Mouse (Mus musculus) cerebellum, adult 11 months (tissue): ENCODE data around the gene Vav1.
A peak's percentile ranks its signal among the peaks of the same experiment; 100 is the strongest.
"Not testable (repeated sequence)": the region's sequence is repeated elsewhere in the genome, so short reads cannot be mapped to it uniquely, and the experiment has no call there.

ENCODE experiments used
- DNase-seq: peaks from one replicate; pipeline ENCODE4 v3.0.0; 2022

Gene Vav1

DNA sequence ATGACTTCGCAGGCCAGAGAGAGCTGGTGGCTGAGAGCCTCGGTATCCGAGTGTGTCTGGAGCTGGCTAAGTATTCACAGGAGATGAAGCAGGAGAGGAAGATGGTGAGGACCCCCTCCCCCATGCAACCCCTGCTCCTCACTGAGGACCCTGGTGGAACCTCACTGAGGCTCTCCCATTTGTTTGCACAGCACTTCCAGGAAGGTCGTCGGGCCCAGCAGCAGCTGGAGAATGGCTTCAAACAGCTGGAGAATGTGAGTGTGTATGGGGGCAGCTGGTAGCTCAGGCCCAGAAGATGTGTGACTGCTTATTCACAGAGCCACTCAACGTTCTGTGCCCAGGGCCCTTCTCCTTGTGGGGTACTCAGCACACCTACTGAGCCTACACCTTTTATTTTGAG, 25.6 kb upstream of the Vav1 start:
- DNase-seq, result no peak

DNA sequence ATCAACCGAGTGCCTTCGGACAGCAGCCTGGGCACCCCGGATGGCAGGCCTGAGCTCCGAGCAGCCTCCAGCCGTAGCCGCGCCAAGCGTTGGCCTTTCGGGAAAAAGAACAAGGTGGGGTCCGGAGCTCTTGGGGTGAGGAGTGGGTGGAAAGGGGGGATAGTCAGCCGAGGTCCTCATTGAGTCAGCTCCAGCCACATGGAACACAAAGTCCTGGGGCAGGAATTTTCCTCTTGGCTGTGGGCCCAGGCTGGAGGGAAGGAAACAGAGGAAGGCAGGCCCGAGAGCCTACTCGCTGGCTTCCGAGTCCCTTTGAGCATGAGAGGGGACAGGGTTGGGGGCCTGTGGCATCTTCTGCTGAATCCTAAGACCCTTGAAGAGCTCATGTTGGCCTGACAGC, 23.5 kb upstream of the Vav1 start:
- DNase-seq, result no peak

DNA sequence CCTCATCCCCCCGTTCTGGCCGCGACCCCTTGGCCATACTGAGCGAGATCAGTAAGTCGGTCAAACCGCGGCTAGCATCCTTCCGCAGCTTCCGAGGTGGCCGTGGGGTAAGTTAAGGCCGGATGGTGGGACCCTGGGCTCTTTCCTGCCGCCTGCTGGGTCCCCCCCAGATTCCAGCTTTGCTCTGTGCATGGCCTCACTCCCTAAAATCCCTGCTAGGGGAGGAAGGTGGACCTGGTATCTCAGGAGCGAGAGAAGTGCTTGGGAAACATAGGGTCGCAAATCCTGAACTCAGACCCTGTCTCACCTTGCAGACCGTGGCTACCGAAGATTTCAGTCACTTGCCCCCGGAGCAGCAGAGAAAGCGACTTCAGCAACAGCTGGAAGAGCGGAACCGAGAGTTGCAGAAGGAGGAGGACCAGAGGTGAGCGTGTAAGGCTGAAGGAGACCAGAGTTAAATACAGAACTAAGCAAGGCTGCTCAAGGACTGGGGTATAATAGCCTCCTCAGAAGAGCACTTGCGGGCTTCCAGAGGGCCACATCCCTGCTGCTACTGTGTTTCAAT, 21.9 kb upstream of the Vav1 start:
- no peak for DNase-seq

DNA sequence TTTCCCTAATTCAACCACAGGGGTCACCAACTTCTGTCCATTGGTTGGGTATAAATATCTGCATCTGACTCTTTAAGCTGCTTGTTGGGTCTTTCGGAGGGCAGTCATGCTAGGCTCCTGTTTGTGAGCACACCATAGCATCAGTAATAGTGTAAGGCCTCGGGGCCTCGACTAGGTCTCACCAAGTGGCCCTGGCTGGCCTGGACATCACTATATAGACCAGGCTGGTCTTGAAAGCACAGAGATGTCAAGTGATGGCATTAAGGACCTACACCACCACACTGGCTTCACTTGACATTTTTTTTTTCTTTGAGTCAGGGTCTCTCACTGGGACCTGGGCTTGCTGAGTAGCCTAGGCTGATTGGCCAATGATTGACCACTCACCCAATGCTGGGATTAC, 20.7 kb upstream of the Vav1 start:
- no peak for DNase-seq

DNA sequence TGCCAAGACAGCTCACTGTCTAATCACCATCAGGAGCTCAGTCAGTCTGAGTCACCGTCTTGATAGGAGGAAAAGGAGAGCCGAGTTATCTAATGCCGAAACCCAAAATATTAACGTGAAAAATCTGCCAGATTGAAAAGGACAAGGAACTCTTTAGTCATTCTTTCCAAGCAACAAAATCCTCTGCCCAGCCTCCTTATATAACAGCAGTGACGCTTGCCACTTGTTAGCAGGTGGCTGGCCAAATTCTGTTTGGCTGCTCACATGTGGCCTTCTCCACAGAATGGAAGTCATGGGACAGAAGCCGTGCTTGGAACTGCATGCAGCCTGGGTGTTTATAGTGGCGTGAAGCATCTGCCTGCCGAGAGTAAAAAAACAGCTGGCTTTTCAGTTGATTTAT, 19.2 kb upstream of the Vav1 start:
- DNase-seq, result no peak

DNA sequence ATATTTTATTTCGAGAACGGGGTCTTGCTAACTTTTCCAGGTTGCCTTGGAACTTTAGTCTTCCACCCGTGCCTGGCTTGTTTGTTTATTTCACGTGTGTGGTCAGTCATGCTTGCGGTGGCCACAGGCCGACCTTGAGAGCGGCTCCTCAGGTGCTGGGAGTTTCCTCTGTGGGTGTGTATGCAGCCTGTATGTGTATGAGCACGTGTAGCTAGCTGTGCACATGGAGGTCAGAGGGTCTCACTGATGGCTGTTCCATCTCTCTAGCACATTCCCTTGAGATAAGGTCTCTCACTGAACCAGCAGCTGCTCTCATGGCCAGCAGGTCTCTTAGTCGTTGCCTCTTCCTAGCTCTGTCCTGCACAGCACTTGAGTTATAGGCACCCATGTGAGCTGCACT, 18.5 kb upstream of the Vav1 start:
- DNase-seq, result no peak

DNA sequence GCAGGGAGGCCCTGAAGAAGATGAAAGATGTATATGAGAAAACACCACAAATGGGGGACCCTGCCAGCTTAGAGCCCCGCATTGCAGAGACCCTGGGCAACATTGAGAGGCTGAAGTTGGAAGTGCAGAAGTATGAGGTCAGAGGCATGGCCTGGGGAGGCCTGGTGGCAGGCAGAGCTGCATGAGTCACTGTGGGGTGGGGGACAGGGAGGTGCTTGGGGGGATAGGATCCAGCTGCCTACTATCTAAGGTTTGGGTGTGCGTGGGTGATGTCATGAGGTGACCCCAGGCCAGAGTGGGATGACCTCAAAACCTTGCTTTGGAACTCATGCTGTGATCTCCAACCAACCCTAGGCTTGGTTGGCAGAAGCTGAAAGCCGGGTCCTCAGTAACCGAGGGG, 17.6 kb upstream of the Vav1 start:
- no peak for DNase-seq

DNA sequence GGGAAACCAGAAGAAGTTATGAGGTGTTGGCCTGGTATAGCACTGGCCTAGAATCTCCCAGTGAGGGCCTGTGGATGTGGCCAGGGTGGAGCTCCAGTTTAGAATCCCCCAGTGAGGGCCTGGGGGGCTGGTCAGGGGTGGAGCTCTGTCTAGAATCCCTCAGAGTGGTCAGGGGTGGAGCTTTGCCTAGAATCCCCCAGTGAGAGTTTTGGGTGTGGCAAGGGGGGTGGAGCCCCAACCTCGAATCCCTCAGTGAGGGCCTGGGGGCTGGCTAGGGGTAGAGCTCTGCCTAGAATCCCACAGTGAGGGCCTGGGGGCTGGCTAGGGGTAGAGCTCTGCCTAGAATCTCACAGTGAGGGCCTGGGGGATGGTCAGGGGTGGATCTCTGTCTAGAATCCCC, 17.1 kb upstream of the Vav1 start:
- no peak for DNase-seq

DNA sequence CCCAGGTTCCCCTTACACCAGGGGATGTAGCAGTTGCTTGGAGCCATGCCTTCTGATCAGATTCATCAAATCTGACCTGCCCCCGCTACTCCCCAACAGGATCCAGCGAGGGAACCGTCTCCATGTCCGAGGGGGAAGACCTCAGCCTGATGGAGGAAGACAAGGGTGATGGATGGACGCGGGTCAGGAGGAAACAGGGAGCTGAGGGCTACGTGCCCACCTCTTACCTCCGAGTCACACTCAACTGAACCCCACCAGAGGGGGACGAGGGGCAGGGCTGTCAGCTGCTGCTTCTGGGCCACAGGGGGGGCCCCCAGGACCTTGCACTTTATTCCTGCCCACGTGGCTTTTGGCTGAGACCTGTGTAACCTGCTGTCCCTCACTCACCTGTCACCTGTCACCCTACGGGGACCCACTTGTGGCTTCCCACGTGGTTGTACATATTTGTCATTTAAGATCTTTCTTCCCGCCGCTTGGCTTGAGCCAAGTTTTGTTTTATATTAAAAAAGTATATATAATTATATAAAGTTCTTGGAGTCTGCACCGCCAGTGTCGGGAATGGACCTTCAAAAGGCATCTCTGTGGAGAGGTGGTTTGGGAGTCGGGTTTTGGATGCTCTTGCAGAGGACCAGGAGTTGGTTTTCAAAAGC, 15.9 kb upstream of the Vav1 start:
- no peak for DNase-seq

DNA sequence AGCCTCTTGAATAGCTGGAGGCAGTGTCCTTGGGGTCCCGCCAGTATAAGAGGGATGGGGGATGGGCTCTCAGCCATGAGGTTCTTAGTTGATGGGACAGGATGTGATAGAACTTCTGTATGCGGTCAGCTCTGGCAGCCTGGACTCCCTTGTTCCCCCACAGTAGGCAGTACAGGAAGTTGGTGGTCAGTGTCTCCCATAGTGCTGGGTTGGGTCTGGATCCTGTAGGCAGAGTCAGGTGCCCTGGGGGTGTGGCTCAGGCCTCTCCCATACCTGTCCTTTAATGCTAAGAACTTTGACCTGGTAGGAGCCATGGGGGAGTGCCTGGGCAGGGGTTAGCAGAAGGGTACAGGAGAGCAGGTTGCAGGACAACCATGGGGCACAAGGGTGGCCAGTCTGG, 14.7 kb upstream of the Vav1 start:
- DNase-seq, result no peak

DNA sequence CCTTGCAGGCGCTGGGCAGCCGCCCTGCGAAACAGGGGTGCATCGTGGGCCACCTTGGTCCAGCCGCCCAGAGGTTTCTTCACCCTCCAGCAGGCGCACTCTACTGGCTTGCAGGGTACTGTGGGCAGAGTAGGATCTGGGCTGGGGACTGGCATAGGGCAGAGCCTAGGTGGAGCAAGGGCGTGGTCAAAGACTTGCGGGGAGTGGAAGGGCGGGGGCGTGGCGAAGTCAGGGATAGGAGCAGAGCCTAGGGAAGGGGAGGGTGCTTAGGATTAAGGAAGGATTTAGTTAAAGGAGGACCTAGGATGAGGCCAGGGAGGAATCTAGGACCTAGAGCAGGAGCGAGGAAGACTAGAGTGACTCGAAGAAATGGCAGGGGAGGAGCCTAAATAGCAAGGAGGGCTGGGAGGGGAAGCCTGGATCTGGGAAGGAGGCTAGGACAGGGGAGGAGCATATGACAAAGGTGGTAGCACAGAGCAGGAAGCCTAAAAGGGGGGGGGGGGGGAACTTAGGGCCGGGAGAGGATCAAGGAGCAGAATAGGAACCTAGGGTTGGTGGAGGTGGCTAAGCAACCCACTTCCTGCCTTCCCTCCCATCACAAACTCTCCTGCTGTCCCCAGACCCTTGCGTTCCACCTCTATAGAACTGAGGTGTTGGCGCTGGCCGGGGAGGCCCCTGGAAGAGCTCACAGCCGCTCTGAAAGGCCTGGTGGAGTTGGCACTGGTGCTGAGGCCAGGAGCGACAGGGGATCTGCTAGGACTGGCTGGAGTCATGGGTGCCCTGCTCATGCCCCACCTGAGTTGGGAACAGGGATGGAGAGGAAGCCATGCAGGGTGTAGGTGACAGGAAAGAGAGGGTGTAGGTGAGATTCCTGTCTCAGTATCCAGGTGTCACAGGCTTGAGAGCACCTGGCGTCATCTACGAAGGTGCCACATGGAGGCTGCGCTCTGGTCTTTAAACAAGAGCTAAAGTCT, 13.6 kb upstream of the Vav1 start:
- DNase-seq, result peak; percentile 65

DNA sequence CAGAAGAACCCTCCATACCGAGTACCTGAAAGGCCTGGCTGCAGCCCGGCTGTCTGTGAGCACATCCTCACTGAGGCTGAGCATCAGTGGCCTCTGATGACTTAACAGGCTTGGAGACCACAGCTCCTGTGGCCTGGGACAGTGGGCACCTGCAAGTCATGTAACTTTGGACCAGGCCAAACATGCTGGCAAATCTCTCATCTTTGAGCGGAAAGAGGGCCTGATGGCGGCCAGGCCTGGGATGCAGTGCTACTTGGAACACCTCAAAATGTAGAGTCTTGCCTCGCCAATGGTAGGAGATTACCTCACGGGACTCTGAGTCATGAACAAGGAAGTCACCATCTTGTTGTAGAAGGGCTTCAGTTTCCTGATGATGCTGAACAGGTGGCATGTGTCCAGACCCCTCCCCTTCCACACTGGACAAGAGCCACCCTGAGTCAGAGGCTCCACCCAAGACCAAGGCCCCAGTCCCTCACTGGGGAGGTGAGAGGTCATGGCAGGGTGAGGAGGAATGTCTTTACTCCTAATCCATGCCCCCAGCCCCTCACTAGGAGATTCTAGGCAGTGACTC, 11.3 kb upstream of the Vav1 start:
- no peak for DNase-seq

DNA sequence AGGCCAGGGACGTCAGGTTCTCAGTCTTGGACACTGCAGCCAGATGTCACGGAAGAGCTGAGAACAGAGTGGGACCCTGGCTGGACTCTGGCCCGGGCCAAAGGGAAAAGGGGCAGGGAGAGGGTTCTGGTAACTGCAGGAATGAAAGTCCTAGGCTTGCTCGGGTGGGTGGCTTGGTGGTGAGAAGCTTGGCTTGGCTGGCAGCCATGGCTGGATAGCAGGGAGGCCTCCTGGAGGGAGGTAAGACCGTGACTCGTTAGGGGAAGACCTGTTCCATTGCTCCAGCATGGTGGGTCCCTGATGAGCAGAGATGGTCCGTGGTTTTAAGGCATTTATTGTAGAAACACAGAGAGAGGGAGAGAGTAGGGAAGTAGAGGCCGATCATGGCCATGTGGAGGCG, 7.6 kb upstream of the Vav1 start:
- no peak for DNase-seq

DNA sequence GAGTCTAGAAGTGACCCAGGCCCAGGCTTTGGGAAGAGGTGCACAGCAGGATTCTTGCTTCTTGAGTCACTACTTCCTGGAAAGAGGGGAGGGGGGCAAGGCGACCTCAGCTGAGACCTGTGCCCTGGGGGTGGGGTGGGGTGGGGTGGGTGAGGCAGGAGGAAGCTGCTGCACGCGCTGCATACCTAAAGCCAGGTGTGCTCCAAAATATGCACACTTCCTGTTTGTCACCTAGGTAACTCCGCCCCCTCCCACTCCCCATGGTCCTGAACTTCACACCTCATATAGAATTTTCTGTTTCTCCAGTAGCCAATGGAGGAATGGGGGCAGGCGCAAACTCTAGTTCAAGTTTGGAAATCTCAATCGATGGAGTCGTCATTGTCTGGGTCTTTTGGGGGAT, 5.1 kb upstream of the Vav1 start:
- no peak for DNase-seq

DNA sequence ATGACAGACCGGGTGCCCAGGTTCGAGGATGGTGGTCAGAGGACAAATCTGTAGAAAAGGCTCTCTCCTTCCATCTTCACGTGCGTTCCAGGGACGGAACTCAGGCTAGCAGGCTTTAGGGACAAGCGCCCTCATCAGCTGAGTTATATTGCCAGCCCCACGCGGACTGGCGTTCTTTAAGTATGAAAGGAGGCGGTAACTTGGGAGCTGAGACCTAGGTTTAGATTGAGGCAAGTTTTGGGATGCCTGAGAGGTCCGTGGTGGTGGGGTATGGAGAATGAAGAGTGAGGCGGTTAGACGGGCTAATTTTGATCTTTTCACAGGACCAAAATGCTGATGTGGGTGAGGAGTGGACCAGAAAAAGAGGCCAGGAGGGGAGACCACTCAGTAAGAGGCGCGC, 4.2 kb upstream of the Vav1 start:
- DNase-seq, result no peak

DNA sequence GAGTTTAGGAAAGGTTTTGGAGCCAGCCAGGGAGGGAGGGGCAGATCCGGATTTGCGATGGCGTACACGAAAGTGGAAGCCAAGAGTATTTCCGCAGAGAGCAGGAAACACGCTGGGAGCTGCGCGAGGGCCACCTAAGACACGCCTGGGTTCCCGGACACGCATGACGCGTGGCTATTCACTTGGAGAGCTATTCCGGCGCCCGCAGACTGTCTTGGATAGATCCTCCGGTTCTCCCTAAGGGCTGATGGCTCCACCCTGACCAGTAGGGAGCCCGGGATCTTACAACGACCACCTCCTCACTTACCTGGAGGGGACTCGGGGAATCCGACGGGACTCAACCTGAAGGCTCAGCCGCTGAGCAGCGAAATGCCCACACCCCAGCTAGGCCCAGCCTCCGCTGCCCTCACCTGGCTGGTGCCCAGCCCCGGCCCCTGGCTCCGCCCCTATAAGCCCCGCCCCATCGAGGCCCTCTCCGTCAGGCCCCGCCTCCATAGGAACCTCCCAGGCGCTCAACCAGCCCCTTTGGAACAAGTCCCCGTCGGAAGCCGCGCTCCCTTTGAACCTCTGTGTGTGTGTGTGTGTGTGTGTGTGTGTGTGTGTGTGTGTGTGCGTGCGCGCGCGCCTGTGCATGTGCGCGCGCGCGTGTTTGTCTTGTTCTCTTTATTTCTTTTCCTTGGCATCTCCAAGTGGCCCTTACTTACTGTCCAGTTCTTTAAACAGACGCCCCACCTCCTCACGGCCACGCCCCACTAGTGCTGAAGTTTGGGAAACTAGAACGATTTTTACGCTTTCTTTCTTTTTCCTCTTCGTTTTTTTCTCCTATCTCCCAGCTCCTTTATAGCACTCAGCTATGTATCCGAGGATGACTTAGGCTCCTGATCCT, 3.5 kb upstream of the Vav1 start:
- peak; percentile 84 for DNase-seq

DNA sequence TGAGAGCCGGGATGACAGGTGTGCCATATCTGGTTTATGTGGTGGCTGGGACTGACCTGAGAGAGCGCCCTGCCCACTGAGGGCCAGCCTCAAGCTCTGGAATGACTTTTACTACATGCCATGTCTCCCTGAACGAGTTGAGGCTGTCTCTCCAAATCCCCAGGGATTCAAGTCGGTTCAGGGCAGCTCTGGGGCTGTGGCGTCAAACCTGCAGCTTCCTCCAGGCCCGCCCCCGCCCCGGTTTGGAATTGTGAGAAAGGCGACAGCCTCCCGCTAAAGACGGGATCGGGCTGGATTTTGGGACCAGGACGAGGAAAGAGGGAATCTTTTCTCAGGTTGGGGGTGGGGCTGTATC, 2.9 kb upstream of the Vav1 start:
- no peak for DNase-seq

DNA sequence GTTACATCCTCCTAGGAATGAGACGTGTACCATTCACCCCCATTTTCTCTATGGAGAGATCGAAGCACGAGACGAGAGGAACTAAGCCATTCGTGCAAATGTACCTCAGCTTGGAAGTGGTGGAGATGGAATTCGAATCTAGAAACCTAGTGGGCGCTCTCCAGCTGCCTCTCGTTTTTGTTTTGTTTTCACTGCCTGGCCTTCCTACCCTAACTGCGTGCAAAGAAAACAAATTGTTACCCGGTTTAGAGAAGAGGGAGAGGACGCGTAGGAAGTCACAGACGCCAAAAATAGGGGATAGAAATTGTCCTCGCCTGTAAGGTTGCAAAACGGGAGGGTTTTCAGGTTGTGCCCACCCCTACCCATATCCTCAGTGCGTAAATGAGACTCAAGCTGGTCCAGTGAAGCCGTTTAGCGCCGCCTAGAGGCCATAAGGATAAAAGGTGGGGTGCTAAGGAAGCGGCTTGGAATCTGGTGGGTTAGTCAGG, 2.2 kb upstream of the Vav1 start:
- peak; percentile 72 for DNase-seq

DNA sequence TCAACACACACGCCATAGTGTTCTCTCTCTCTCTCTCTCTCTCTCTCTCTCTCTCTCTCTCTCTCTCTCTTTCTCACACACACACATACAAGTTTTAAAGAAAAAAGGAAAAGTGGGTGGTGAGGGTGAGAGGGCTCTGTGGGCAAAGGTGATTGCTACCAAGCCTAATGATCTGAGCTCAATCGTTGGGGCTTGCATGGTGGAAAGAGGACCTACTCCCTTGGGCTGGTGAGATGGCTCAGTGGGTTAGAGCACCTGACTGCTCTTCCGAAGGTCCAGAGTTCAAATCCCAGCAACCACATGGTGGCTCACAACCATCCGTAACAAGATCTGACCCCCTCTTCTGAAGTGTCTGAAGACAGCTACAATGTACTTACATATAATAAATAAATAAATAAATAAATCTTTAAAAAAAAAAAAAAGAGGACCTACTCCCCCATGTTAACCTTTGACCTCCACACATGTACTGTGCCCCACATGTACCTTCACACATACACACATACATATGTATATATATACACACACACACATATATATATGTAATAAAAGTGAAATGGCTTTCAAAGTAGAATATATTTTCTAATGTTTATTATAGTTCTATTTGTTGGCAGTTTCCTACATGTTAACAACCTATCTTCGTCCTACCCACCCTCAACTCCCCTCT, 1.2 kb upstream of the Vav1 start:
- not testable (repeated sequence) for DNase-seq

DNA sequence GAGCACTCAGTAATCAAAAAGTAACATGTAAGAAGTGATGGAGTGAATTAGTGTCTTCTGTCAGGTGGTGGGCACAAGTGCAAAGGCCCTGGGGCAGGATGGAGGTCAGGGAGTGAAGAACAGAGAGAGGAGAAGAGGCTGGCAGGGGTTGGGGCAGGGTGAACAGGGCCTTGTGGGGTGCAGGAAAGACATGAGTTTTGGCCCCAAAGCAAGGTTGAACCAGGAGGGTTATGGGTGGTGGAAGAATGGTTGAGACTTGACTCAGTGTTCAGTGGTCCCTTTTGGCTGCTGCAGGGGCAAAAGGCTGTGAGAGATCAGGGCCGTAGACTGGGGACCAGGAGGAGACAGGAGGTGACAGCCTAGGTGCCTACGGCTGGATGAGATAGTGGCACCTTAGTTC, 363 bp upstream of the Vav1 start:
- no peak for DNase-seq

DNA sequence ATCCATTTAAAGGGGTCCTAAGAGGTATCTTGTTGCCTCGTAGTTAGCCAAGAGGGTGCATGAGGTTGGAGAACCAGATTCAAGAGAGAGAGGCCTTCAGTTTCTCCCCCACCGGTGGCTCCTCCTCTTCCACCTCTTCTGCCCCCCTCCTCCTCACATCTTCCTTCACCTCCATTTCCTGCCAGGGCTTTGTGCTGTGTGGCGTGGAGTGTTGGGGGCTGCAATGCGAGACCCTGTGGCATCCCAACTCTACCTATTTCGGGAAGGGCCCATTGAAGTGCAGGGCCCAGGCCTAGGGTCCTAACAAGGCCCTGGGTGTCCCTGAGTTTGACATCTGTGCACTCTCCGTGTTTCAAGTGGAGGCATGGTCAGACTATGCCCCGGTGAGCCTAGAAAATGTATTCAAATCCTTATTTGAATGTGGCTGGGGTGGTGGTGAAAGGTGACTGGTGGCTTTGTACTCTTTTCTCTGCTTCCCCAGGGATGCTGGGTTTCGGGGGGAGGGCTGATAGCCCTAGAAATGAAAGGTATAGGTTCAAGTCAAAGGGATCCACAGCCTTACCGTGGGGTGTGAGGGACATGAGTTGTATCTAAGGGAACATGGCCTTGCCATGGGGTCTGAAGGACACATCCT, 808 bp downstream of the Vav1 start:
- DNase-seq, result no peak

DNA sequence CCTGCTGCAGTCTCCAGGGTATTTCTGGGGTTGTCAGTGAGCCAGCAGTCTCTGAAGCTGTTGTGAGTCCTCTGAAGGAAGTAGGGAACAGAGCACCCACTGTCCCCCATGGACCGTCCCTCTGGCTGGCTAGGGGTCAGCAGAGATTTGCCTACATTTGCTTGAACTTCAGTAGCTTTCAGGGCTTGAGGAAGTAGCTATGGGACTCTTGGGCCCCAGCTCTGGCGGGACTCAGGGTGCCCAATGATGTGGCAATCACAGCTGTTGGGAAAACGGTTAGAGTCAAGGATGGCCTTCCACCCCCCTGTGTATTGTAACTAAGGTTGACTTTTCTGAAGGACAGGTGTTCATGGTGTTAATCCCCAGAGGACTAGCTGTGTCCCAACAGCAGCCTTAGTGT, 1.5 kb downstream of the Vav1 start:
- no peak for DNase-seq
